Mouse (Mus musculus): ENCODE results near the gene Cldn5. TPM values are rescaled to one million over a fixed set of nuclear protein-coding genes. Genes with fewer than 3 reads are reported as not detected.

Gene Cldn5
- total RNA-seq, 2 experiments from 2014 or later: 47.2 to 51.8 TPM

DNA sequence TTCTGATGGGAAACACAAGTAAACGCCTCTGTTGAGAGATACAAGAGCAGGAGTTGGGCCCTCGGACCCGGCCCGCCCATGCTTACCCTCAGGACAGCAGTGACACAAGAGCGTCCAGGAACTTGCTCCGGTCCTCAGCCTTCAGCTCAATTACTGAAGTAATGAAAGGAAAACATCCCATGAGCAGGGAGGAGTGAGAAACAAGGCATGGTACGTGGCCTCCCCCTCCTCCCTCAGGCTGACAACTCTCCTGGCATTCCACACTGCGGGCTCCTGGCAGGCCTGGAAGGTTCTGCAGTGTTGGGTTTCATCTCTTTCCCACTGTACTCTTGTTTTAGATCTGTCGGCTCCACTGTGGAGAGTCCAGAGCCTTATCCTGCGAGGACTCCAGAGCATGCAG lies 5.2 kb downstream of the Cldn5 start:
- DNase-seq (ENCODE audit: low spot score in 2 of 2): no peak

DNA sequence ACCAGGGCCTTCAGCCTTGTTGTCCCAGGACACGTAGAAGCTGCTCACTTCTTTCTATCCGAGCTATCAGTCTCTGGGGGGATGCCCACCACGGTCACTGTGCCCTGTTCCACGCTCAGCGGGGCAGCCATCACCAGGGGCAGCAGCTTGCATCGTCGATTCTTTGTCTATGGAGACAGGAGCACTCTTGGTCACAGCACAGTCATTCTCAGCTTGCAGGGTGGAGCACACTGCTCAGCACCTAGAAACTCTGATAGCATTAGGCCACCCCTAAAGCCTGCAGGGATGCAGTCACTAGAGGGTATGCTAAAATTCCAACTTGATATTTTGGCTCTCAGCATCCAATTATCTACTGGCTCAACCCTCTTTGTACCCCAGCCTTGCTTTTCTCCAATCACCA lies 8.4 kb downstream of the Cldn5 start:
- no peak for DNase-seq (ENCODE audit: low spot score in 2 of 2)

DNA sequence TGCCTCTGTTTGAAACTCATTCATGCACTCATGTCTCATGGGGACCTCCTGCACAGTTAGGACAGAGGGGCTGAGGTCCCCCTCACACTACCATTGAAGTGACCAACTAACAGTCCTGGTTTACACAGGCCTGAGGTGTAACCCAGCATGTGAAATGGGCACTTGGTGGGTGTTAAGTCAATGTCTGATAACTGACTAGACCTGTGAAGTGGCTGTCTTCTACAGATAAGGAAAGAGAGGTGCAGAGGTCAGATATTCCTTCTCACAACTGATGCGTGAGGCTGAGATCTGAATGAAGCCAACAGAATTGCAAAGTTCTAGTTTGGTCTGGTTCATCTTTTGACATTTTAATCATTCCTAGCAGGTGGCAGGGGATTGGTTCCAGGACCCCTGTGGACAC lies 8.8 kb downstream of the Cldn5 start:
- no peak for DNase-seq (ENCODE audit: low spot score in 2 of 2)

DNA sequence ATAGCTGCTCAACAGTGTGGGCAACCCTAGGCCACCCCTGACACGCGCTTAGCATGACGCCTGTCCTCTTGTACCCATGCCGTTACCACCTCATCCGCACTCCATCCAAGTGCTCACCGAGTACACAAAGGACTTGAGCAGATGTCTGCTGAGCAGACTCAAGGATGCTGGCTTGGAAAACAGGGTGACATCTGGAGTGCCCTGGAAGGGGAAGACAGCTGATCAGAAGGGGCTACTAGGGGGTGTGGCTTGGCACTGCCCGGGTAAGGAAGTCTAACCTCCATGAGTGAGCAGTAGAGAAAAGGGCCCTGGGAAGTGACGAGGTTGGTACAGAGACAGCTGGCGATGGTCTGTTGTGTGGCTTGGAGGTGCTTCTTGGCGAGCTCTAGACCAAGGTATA lies 10.0 kb downstream of the Cldn5 start:
- DNase-seq (ENCODE audit: low spot score in 2 of 2): no peak

DNA sequence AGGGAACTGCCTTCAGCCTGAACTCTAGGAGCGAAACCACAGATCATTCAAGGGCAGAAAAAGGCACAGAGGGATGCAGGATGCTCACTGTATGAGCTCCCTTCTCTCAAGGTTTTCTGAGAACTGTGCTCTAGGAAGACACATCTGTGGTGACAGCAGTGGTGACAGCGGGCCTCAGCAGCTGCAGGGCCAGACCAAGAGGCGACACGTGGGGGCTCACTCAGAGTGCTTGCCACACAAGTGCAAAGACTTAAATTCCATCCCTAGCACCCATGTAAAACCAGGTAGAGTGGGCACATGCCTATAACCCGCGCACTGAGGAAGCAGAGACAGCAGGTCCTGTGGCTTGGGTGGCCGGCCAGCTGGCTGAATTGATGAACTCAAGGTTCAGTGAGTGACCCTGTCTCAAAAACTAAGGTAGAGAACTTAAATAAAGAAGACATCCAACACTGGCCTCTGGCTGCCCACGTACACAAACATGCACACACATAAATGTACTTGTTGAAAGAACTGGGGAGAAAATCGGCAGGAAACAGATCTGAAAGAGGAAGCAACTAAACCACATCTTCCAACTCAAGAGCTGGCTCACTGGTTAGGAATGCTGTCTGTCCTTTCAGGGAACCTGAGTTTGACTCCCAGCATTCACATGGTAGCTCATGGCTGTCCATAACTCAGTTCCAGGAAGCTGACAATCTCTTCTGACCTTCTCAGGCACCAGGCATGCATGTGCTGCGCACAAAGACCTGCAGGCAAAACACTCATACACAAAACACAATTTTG lies 12.2 kb downstream of the Cldn5 start:
- DNase-seq (ENCODE audit: low spot score in 2 of 2): no peak

DNA sequence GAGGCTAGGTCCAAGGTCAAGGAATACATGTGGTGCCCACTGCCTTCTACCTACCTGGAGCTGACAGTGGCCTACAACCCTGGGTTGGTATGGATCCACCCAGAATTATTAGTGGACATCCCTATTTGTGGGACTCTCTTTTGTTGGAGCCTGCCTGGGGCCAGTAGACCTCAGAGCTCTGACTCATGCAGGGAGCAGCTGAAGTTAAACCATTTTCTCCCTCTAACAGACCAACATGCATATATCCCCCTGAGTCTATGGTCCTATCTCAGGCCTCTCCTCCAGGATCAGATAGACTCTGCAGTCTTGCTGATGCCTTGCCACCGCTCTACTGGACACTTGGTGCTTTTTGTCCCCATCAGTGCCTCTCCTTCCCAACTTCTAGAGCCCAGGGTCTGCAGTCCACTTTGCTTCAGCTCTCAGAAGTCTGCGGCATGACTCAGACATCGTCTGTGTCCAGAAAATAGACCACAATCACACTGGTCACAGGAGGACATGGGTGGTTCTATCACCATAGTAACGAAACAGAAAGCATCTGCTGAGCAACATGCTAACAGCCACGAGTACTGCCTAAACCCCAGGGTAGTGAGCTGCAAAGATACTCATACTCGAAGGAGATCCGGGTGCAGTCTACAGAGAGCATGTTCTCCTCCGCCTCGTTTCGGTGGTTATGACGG lies 18.7 kb downstream of the Cldn5 start:
- DNase-seq (ENCODE audit: low spot score in 2 of 2): peak in 1 of 2 experiments; percentile 21

DNA sequence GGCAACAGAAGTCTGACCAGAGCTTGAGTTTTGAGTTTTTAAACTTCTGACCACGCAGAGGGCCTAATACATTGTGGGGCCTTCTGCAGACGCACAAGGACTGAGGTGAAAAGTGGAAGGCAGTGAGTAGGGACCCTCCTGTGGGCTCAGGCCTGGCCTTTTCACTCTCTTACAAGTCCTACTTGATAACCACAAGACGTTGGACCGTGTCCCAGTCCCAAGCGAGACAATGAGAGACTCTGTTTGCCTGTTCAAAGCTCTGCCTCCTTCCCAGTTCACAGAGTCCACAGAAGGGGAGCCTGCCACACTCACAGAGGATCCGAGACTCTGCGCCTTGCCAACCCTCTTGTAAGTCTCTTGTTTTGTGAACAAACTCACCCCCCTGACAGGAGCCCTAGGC lies 20.0 kb downstream of the Cldn5 start:
- no peak for DNase-seq (ENCODE audit: low spot score in 2 of 2)

DNA sequence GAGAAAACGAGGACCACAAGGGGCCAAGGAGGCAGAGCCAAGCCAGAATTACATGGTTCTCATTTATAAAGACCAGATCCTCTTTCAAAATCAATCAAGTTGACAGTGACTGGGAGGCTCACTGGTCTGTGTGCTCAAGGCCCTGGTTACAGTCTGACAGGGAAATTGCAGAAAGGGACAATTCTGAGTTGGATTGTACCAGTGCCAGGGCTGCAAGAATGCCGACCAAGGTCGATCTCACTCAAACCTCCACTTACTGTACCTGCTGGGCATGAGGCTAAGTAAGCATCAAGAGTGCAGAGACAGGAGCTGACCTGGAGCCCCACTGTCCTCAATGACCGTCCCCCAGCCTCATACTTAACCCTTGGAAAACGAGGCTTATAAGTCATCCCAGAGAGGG lies 21.5 kb downstream of the Cldn5 start:
- DNase-seq (ENCODE audit: low spot score in 2 of 2): no peak

DNA sequence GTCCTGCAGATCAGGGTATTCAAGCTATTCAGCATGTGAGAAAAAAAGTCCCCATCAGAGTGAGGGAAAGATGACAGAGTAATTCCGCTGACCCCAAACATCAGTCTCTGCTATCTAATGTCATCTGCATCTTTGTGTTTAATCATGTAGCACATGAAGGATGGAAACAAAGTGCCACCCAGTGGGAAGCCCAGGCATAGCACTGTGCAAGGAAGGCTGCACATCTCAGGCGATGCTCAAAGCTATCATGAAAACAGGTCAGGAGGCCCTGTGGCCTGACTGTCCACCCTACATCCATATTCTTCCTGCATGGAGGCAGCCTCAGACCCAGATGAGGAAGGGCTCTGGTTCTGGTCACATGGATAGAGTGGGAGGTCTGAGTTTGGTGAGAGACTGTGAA lies 22.2 kb downstream of the Cldn5 start:
- peak; percentile 72 for DNase-seq (ENCODE audit: low spot score in 2 of 2)

DNA sequence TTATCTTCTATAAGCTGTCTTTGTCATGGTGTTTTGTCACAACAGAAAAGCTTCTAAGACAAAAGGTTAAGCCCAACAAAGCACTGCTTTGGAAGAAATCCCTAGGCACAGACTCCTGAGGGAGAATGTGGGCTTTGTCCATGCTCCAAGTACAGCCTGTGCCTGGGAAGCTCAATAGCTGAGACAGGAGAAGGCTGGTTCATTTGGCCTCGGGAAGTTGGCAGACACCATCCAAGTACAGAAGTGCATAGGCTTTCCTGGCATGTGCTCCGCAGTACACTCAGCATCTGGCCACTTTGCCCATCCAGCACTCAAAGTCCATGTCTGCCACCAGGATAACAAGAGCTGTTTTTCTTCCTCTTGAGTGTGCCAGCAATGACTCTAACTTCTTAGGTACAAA lies 29.1 kb downstream of the Cldn5 start:
- no peak for DNase-seq (ENCODE audit: low spot score in 2 of 2)

DNA sequence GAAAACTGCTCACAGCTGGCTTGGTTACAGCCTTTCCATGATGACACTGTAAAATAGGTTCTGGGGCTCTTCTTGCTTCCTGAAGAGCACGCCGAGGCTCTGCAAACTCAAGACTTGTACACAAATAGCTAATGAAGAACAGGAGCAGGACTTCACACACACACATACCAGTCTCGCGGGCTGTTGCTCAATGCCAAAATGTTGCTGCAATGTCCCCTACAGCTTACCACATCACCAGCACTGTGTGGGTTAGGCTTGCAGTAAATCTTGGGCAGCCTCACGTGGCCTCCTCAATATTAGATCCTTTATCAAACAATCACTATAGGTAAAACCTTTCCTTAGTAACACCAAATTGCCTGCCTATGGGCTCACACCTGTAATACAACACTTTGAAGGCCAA lies 32.4 kb downstream of the Cldn5 start:
- DNase-seq (ENCODE audit: low spot score in 2 of 2): no peak

DNA sequence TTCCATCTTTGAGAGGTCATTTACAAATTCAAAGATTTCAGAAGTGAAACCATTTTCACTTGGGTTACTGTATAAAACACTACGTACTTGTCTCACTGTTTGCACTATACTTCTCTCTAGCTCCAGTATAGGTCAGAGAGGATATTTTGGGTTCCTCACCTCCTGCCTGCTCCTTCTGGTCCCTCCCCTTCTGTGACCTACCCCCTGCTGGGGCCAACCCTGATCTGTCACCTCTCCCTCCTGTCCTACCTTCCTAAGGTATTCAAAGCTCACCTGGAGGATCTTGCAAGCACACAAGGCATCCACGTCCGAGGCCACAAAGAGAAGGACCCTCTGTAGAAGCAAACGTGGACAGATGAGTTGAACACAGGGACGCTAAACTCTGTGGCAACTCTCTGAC lies 34.4 kb downstream of the Cldn5 start:
- DNase-seq (ENCODE audit: low spot score in 2 of 2): no peak

DNA sequence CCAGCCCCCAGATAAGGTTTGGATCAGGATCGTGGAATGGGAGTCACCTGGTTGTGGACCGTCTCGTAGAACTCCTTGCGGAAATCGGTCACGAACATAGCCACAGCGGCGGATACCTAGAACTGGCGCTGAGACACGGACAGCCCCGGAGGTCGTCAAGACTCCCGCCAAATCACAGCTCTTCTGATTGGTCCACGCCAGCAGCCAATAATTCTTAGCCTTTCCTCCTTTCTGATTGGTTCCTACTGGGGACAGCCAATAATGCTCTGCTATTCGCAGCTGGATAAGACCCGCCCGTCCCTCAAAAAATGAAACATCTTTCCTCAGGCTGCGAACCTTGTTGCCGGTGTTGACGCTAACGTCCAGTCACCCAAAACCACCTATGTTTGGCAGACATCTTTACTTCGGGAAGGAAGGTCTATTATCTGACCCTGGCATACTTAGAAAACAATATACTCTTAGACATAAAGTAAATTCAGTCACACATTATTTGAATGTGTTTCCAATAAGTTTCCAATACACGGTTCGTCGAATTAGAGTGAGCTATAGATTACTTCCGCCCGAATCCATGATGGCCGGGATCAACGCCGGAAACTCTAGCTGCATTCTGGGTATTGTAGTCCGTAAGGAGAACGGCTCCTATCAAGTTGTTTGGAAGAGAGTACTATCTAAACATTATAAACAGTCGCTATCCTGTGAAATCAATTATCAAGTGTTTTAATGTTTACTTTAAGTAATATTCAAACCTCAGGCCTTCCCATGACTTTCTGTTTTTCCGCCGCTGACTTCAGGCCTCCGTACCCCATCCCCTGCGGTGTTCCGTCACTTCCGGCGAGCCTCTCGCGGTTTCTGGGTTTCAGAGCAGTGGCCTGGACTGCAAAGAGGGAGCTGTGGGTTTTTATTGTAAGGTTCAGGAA lies 35.1 kb downstream of the Cldn5 start, which contains the start of the genes Ufd1 and Cdc45:
Gene Ufd1 (plus strand): TSS at position 312 of the 917 bp plus-strand sequence.
Gene Cdc45 (minus strand): TSS at position 520 of the 917 bp plus-strand sequence.
- peak; percentile 79 to 86 for DNase-seq (ENCODE audit: low spot score in 2 of 2)

DNA sequence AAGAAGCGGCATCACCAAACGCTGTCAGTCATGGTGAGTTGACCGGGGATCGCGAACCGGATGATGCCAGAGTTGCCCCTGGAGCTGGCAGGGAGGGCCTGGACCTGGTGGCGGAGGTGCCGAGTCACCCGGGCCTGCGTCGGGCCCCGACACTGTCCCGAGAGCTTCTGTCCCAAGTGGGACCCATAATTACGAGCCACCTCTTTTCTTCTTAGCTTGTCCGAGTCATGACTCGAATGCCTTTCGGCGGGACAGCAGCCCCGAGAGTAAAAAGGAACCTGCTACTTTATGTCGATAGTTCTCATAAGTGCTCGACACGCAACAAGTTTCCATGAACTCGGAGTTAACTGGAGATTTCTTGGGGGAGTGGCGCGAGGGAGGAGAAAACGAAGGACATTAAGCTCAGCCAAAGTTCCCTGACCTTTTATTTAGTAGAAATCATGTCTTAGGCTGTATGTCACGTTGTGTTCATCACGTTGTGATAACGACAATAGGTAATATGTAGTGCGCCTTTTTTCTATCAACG lies 35.8 kb downstream of the Cldn5 start:
- no peak for DNase-seq (ENCODE audit: low spot score in 2 of 2)

DNA sequence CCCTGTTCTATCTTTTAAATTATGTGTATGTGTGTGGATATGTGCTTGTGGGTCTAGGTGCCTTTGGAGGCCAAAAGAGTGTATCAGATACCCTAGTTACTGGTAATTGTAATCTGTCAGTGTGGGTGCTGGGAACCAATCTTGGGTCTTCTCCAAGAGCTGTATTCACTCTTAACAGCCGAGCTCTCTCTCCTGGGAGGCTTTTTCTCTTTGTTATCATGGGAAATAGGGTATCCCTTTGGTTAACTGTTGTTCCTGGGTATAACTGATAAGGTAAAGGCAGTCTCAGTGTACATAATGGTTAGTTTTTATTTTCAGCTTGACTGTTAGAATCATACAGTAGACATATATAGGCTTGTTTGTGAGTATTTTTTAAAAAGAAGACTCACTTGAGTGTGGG lies 45.7 kb downstream of the Cldn5 start:
- DNase-seq (ENCODE audit: low spot score in 2 of 2): no peak

DNA sequence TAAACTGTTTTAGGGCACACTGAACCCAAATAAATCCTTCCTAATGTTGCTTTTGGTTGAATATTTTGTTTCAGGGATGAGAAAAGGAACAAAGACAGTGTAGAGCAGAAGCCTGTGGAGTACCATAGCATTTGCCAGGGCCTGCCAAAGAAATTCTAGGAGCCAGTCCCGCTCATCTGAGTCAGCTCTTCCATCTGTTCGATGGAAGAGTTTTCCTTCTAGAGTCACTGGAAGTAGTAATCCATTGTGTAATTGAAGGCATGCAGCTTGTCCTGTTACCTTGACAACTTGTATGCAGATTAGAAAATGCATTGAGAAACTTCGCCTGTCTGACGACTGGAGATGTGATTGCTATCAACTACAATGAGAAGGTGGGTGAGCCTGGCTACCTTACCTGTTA lies 46.3 kb downstream of the Cldn5 start:
- DNase-seq (ENCODE audit: low spot score in 2 of 2): peak; percentile 9 to 21

Other genes with a start within 250 kb of the Cldn5 start
- gene Tbx1, start 186.2 kb upstream of the Cldn5 start, total RNA-seq (2021): 1 to 10 TPM; 1.3 TPM
- 1 to 10 TPM; 1.1 to 1.3 TPM for gene Gp1bb, start 154.4 kb upstream of the Cldn5 start, total RNA-seq (2021)
- 100 to 1,000 TPM; 231 to 252 TPM for gene Gm49601, start 150.4 kb upstream of the Cldn5 start, total RNA-seq (2021)
- gene Sept5, start 146.9 kb upstream of the Cldn5 start, total RNA-seq (2021): 100 to 1,000 TPM; 824 to 876 TPM
- 10 to 100 TPM; 87.5 to 97.2 TPM for gene Ufd1, start 34.9 kb downstream of the Cldn5 start, total RNA-seq (2021)
- gene Cdc45, start 35.1 kb downstream of the Cldn5 start, total RNA-seq (2021): 1 to 10 TPM in 1 of 2 experiments, under 1 TPM in 1; 0.77 to 2.0 TPM
- gene 2510002D24Rik, start 59.7 kb downstream of the Cldn5 start, total RNA-seq (2021): 10 to 100 TPM; 24.1 to 26.6 TPM
- gene Gm28539, start 59.7 kb downstream of the Cldn5 start, total RNA-seq (2021): 10 to 100 TPM in 1 of 2 experiments, 1 to 10 TPM in 1; 5.6 to 13.5 TPM
- 10 to 100 TPM; 36.1 to 38.2 TPM for gene Mrpl40, start 100.0 kb downstream of the Cldn5 start, total RNA-seq (2021)
- 10 to 100 TPM; 78.6 to 87.7 TPM for gene Hira, start 100.2 kb downstream of the Cldn5 start, total RNA-seq (2021)

All from left cerebral cortex, adult 18-20 months (tissue).